Mouse (Mus musculus): ENCODE measurements around the gene Pde7b. TPM values are rescaled to one million over a fixed set of nuclear protein-coding genes. Genes with fewer than 3 reads are reported as not detected.

The Pde7b gene
- polyA plus RNA-seq, 1 experiment from 2014 or later = 12.1 TPM

DNA sequence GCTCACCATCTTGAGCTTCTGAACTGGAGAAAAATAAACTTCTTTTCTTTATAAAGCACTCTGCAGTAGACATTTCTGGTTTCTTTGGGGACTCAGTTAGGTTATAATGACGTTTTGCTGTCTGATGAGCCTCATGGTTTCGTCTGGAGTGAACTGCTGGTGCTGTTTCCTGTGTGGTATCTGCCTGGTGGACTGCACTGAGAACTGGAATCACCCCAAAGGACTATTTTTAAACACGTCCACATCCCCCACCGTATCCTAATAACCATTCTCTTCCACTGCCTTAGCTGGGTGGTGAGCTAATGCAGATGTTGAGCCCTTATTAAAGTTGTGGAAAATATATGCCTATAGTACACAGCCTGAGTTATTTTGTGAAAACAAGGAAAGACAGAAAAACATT, 262.3 kb downstream of the Pde7b start:
- no peak for ATAC-seq (replicated peaks; ENCODE audit: insufficient number of reproducible peaks, low FRiP score, low TSS enrichment)
- Histone ChIP-seq H3K36me3 (ENCODE audit: control insufficient read depth, insufficient read depth, low read length) (no peaks in the 10 kb centered on the region), H3K4me1 (ENCODE audit: control insufficient read depth, insufficient read depth, low read length) (0 out of 2 replicates have a peak, but pooled peaks cover 5% of the 10 kb centered on the region), H3K27ac (ENCODE audit: low read depth, low read length) (no peak overlapping the region), H3K9me3 (replicated peaks; ENCODE audit: control insufficient read depth, low read length) (no peaks in the 10 kb centered on the region), H3K27me3 (ENCODE audit: control insufficient read depth, insufficient read depth, low read length) (no peaks in the 10 kb centered on the region), H3K4me2 (no peak overlapping the region), H3K4me3 (ENCODE audit: low read depth, low read length) (no peak overlapping the region), H3K9ac (ENCODE audit: low read depth, low read length) (no peak overlapping the region)
- 37% methylated on average over 4 of the region's 4 CpGs for WGBS (ENCODE audit: insufficient replicate concordance)

DNA sequence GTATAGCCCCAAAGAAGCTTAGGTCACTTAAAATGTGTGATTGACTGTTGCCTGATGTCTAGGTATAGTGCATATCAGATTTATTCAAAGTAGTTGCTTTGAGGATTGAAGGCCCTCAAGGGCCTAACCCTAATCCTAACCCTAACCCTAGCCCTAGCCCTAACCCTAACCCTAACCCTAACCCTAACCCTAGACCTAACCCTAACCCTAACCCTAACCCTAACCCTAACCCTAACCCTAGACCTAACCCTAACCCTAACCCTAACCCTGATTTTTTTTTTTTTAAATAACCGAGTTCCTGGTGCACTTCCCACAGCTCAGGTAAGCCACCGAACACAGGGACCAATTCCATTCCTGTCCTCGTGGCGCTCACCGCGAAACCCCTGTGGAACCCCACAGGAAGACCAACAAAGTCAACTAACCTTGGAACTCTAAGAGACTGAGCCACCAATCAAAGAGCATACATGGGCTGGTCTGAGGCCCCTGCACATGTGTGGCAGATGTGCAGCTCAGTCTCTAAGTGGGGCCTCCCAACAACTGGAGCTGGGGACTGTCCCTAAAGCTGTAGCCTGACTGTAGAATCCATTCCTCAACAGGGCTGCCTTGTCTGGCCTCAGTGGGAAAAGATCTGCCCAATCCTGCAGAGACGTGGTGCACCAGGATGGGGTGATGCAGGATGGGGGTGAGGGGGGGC, 265.1 kb downstream of the Pde7b start:
- WGBS (ENCODE audit: insufficient replicate concordance) = 80% methylated on average over 7 of the region's 7 CpGs
- no peak overlapping the region for H3K4me2 ChIP-seq
- no peaks in the 10 kb centered on the region for H3K36me3 ChIP-seq (ENCODE audit: control insufficient read depth, insufficient read depth, low read length)
- H3K9ac ChIP-seq (ENCODE audit: low read depth, low read length) = no peak overlapping the region
- no peaks in the 10 kb centered on the region for H3K9me3 ChIP-seq (replicated peaks; ENCODE audit: control insufficient read depth, low read length)
- no peak overlapping the region for H3K27ac ChIP-seq (ENCODE audit: low read depth, low read length)
- H3K4me3 ChIP-seq (ENCODE audit: low read depth, low read length) = no peak overlapping the region
- ATAC-seq (replicated peaks; ENCODE audit: insufficient number of reproducible peaks, low FRiP score, low TSS enrichment) = no peak
- H3K27me3 ChIP-seq (ENCODE audit: control insufficient read depth, insufficient read depth, low read length) = no peaks in the 10 kb centered on the region
- H3K4me1 ChIP-seq (ENCODE audit: control insufficient read depth, insufficient read depth, low read length) = peaks cover 5% of the 10 kb centered on the region; the same call in 1 of the 2 replicates

DNA sequence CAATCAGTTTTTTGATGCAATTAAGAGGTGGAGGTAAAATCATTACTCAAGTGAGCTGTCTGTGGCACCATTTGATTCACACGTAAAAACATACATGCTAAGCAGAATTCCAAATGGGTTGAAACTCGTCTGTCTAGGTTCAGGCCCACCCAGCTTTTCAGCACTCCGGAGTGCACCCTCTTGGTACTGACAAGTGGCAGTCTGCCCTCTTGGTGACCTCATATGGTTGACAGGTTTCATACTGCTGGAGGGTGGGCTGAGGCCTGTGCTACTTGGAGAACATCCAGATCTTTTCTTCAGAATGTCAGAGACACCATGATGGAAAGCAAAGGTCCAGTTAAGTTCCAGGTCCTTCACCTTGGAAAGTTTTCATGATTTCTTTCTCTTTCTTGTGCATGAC, 265.7 kb downstream of the Pde7b start:
- Histone ChIP-seq H3K4me1 (ENCODE audit: control insufficient read depth, insufficient read depth, low read length) (peaks cover 10% of the 10 kb centered on the region; the same call in 1 of the 2 replicates), H3K27me3 (ENCODE audit: control insufficient read depth, insufficient read depth, low read length) (no peaks in the 10 kb centered on the region), H3K4me2 (no peak overlapping the region), H3K36me3 (ENCODE audit: control insufficient read depth, insufficient read depth, low read length) (no peaks in the 10 kb centered on the region), H3K9me3 (replicated peaks; ENCODE audit: control insufficient read depth, low read length) (no peaks in the 10 kb centered on the region), H3K4me3 (ENCODE audit: low read depth, low read length) (no peak overlapping the region), H3K27ac (ENCODE audit: low read depth, low read length) (no peak overlapping the region), H3K9ac (ENCODE audit: low read depth, low read length) (no peak overlapping the region)
- WGBS (ENCODE audit: insufficient replicate concordance) = 25% methylated on average over 3 of the region's 3 CpGs
- peak; percentile 67 for ATAC-seq (replicated peaks; ENCODE audit: insufficient number of reproducible peaks, low FRiP score, low TSS enrichment)

DNA sequence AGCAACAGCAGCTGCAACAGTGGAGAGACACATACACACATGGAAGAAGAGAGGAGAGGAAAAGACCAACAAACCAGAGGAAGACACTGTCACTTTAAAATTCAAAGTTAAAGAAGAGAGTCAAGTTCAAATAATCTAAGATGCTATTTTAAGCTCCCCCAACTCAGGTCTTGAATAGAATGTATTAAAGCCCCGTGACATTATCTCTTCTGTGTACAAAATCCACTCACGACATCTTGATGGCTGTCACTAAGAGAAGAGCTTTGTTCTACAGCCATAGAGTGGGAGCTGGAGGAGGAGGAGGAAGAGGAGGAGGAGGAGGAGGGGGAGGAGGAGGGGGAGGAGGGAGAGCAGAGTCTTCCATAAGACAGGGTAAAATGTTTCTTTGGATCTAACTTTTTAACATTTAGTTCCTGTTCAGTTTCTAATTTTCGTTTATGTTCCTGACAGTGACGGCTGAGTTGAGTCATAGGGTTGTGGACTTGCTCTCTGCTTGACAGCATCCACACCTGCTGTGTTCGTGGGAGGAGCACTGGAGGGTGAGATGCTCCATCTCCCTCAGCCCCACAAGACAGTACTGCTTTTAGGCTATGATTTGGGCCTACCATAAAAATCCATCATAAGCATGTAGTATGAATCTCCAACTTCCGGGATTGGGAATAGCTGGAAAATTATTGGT, 270.4 kb downstream of the Pde7b start:
- H3K4me1 ChIP-seq (ENCODE audit: control insufficient read depth, insufficient read depth, low read length) = peaks cover 6% of the 10 kb centered on the region; the same call in 1 of the 2 replicates
- no peaks in the 10 kb centered on the region for H3K36me3 ChIP-seq (ENCODE audit: control insufficient read depth, insufficient read depth, low read length)
- no peaks in the 10 kb centered on the region for H3K27me3 ChIP-seq (ENCODE audit: control insufficient read depth, insufficient read depth, low read length)
- no peaks in the 10 kb centered on the region for H3K9me3 ChIP-seq (replicated peaks; ENCODE audit: control insufficient read depth, low read length)
- H3K9ac ChIP-seq (ENCODE audit: low read depth, low read length) = no peak overlapping the region
- ATAC-seq (replicated peaks; ENCODE audit: insufficient number of reproducible peaks, low FRiP score, low TSS enrichment) = no peak
- no peak overlapping the region for H3K27ac ChIP-seq (ENCODE audit: low read depth, low read length)
- H3K4me2 ChIP-seq = no peak overlapping the region
- H3K4me3 ChIP-seq (ENCODE audit: low read depth, low read length) = no peak overlapping the region
- WGBS (ENCODE audit: insufficient replicate concordance) = 47% methylated on average over 6 of the region's 6 CpGs

DNA sequence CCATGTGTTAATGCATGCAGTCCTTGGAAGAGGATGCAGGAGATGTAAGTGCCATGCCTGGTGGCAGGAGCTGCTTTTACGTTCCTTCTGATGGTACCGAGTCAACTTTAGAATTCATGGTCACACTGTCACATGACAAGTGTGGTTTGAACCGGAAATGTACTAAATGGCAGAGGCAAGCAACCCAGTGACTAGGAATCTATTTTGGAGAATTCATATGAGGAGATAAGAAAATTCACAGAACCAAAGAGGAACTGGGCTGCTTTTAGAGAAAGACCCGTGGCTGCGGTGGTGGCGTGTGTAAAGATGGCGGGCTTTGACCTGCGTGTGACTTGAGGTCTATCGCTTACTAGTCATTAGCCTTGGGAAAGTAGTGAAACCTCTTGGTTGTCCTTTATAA, 287.4 kb downstream of the Pde7b start:
- 90% methylated on average over 9 of the region's 9 CpGs for WGBS (ENCODE audit: insufficient replicate concordance)
- no peaks in the 10 kb centered on the region for H3K9me3 ChIP-seq (replicated peaks; ENCODE audit: control insufficient read depth, low read length)
- no peaks in the 10 kb centered on the region for H3K4me1 ChIP-seq (ENCODE audit: control insufficient read depth, insufficient read depth, low read length)
- H3K4me3 ChIP-seq (ENCODE audit: low read depth, low read length) = no peak overlapping the region
- H3K27ac ChIP-seq (ENCODE audit: low read depth, low read length) = no peak overlapping the region
- H3K4me2 ChIP-seq = no peak overlapping the region
- H3K9ac ChIP-seq (ENCODE audit: low read depth, low read length) = no peak overlapping the region
- no peaks in the 10 kb centered on the region for H3K36me3 ChIP-seq (ENCODE audit: control insufficient read depth, insufficient read depth, low read length)
- H3K27me3 ChIP-seq (ENCODE audit: control insufficient read depth, insufficient read depth, low read length) = no peaks in the 10 kb centered on the region
- no peak for ATAC-seq (replicated peaks; ENCODE audit: insufficient number of reproducible peaks, low FRiP score, low TSS enrichment)

DNA sequence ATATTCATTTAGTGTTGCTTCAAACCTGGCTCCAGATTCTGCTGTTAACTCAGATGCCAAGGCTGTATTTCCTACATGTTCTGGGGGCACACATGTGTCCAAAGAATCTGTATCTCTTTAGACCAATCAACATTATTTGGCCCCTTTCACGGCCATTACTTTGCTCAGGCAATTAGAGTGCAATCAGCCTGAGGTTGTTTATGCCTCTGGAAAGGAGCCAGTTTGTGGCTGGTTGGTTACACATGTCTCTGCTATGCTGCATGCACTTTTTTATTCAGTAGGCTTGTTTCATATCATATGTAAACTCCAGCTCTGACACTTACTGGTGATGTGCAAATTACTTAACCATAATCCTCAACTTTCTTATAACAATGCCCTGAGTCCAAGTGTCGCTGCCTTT, 287.9 kb downstream of the Pde7b start:
- Histone ChIP-seq H3K4me1 (ENCODE audit: control insufficient read depth, insufficient read depth, low read length) (no peaks in the 10 kb centered on the region), H3K9ac (ENCODE audit: low read depth, low read length) (no peak overlapping the region), H3K4me2 (no peak overlapping the region), H3K4me3 (ENCODE audit: low read depth, low read length) (no peak overlapping the region), H3K27me3 (ENCODE audit: control insufficient read depth, insufficient read depth, low read length) (no peaks in the 10 kb centered on the region), H3K9me3 (replicated peaks; ENCODE audit: control insufficient read depth, low read length) (no peaks in the 10 kb centered on the region), H3K27ac (ENCODE audit: low read depth, low read length) (no peak overlapping the region), H3K36me3 (ENCODE audit: control insufficient read depth, insufficient read depth, low read length) (no peaks in the 10 kb centered on the region)
- no peak for ATAC-seq (replicated peaks; ENCODE audit: insufficient number of reproducible peaks, low FRiP score, low TSS enrichment)
- WGBS (ENCODE audit: insufficient replicate concordance) = 81% methylated on average over 2 of the region's 2 CpGs

DNA sequence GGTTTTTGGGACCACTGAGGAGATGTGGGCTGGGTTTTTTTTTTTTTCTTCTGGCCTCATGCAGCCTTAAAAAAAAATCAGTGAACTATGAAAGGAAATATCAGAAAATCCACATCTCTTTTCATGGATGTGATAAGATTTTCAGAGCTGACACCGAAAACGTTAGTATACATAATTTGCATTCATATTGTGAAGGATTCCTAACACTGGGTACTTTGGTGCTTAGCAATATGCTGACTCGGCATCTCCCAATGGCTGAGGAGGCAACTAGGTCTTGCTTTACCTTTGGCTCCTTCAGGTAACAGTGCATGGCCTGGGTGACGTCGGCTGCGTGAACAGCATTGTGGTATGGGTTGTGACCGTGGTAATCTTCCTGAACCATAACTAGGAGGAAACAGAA, 289.0 kb downstream of the Pde7b start:
- Histone ChIP-seq H3K36me3 (ENCODE audit: control insufficient read depth, insufficient read depth, low read length) (no peaks in the 10 kb centered on the region), H3K4me1 (ENCODE audit: control insufficient read depth, insufficient read depth, low read length) (no peaks in the 10 kb centered on the region), H3K9me3 (replicated peaks; ENCODE audit: control insufficient read depth, low read length) (no peaks in the 10 kb centered on the region), H3K4me2 (no peak overlapping the region), H3K27me3 (ENCODE audit: control insufficient read depth, insufficient read depth, low read length) (no peaks in the 10 kb centered on the region), H3K4me3 (ENCODE audit: low read depth, low read length) (no peak overlapping the region), H3K27ac (ENCODE audit: low read depth, low read length) (no peak overlapping the region), H3K9ac (ENCODE audit: low read depth, low read length) (no peak overlapping the region)
- ATAC-seq (replicated peaks; ENCODE audit: insufficient number of reproducible peaks, low FRiP score, low TSS enrichment) = no peak
- WGBS (ENCODE audit: insufficient replicate concordance) = 87% methylated on average over 7 of the region's 7 CpGs

DNA sequence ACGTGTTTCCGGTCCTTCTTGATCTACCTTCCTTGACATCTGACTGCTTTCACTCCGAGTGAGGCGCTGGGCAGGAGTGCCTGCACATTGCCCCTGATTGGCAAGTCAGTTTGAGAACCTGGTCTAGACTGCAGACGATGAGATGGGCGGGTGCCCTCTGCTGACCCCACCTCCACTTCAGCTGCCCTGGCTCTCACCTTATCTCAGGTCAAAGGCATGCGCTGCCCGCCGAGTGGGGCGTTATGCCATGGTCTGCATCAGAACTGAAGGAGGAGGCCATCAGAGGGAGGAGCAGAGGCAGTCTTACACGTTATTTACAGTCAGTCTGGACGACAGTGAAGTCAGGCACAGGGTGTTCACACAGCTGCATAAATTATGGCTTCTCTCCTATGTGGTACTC, 293.5 kb downstream of the Pde7b start:
- 48% methylated on average over 12 of the region's 12 CpGs for WGBS (ENCODE audit: insufficient replicate concordance)
- no peak overlapping the region for H3K4me3 ChIP-seq (ENCODE audit: low read depth, low read length)
- H3K27me3 ChIP-seq (ENCODE audit: control insufficient read depth, insufficient read depth, low read length) = no peaks in the 10 kb centered on the region
- H3K9ac ChIP-seq (ENCODE audit: low read depth, low read length) = no peak overlapping the region
- H3K4me1 ChIP-seq (ENCODE audit: control insufficient read depth, insufficient read depth, low read length) = no peaks in the 10 kb centered on the region
- H3K36me3 ChIP-seq (ENCODE audit: control insufficient read depth, insufficient read depth, low read length) = no peaks in the 10 kb centered on the region; the same call in 1 of the 2 replicates
- H3K4me2 ChIP-seq = no peak overlapping the region
- no peaks in the 10 kb centered on the region for H3K9me3 ChIP-seq (replicated peaks; ENCODE audit: control insufficient read depth, low read length)
- no peak overlapping the region for H3K27ac ChIP-seq (ENCODE audit: low read depth, low read length)
- ATAC-seq (replicated peaks; ENCODE audit: insufficient number of reproducible peaks, low FRiP score, low TSS enrichment) = no peak
